Mouse (Mus musculus) forebrain, embryonic 12.5 days (tissue): Measurements from ENCODE around the gene Pax6. TPM values are rescaled to one million over a fixed set of nuclear protein-coding genes. Genes with fewer than 3 reads are reported as not detected.

Experiments used
- ATAC-seq: fragments of 200-750 bp; cut with Nextera tagmentation; 2 replicates; pipeline ENCODE4 v1.8.0; 2017; ENCODE audit warnings: moderate TSS enrichment; ENCODE audit not compliant: low FRiP score
- H3K27ac ChIP-seq: fragments of 300-500 bp; sonication (generic); 2 replicates; pipeline ENCODE4 v1.5.1; 2016; ENCODE audit warnings: mild to moderate bottlenecking
- H3K27me3 ChIP-seq: fragments of 300-500 bp; sonication (generic); 2 replicates; pipeline ENCODE4 v1.6.1; 2016; ENCODE audit warnings: mild to moderate bottlenecking
- H3K36me3 ChIP-seq: fragments of 300-500 bp; sonication (generic); replicated peaks from 2 replicates; pipeline ENCODE4 v1.6.1; 2016; ENCODE audit warnings: mild to moderate bottlenecking
- H3K4me1 ChIP-seq: fragments of 300-500 bp; sonication (generic); 2 replicates; pipeline ENCODE4 v1.6.1; 2016
- H3K4me2 ChIP-seq: fragments of 300-500 bp; sonication (generic); 2 replicates; pipeline ENCODE4 v1.6.1; 2016; ENCODE audit warnings: mild to moderate bottlenecking, moderate library complexity
- H3K4me3 ChIP-seq: fragments of 300-500 bp; sonication (generic); replicated peaks from 2 replicates; pipeline ENCODE4 v1.5.1; 2016; ENCODE audit warnings: mild to moderate bottlenecking
- H3K9ac ChIP-seq: fragments of 300-500 bp; sonication (generic); 2 replicates; pipeline ENCODE4 v1.6.1; 2016; ENCODE audit warnings: mild to moderate bottlenecking
- H3K9me3 ChIP-seq: fragments of 300-500 bp; sonication (generic); 2 replicates; pipeline ENCODE4 v1.6.1; 2016
- WGBS: fragments of 180-500 bp; shearing (Covaris S2); methylation state at CpG from one replicate; pipeline ENCODE4 v1.1.7; 2016; 5-methylcytosine and 5-hydroxymethylcytosine counted together
- polyA plus RNA-seq: library from polyadenylated mRNA; unstranded; fragments of >200 nt; fragmentation: Nextera tagmentation; extraction: Ambion mirVana; gene quantifications from 2 replicates; pipeline ENCODE4 v1.2.1, GENCODE M21; 2016

Pax6 gene
- polyA plus RNA-seq, 1 experiment from 2014 or later, result 111 TPM

- Histone ChIP-seq H3K9ac (peak overlapping the region; percentile 97), H3K27me3 (peaks cover 62% of the 10 kb centered on the region), H3K27ac (peak overlapping the region; percentile 96), H3K4me1 (peaks cover 60% of the 10 kb centered on the region), H3K4me3 (peak overlapping the region; percentile 80), H3K4me2 (peak overlapping the region; percentile 73), H3K9me3 (no peaks in the 10 kb centered on the region), H3K36me3 (no peaks in the 10 kb centered on the region)
- WGBS, result 4% methylated on average over 10 of the region's 10 CpGs
- ATAC-seq, result no peak
Measured at GRCm38 (mm10) chr2:105673631-105674060, 4.9 kb downstream of the Pax6 start.

- whole genome bisulfite sequencing, result under 1% methylated on average over 36 of the region's 36 CpGs
- no peak; the same call in 1 of the 2 replicates for ATAC-seq
- Histone ChIP-seq H3K9ac (peak overlapping the region; percentile 97), H3K4me3 (peak overlapping the region; percentile 80), H3K27me3 (peaks cover 62% of the 10 kb centered on the region), H3K36me3 (no peaks in the 10 kb centered on the region), H3K9me3 (no peaks in the 10 kb centered on the region), H3K27ac (peak overlapping the region; percentile 96), H3K4me2 (peak overlapping the region; percentile 73), H3K4me1 (peaks cover 60% of the 10 kb centered on the region)
Measured at GRCm38 (mm10) chr2:105674061-105674874, 5.6 kb downstream of the Pax6 start.

- Histone ChIP-seq H3K4me2 (peak overlapping the region; percentile 73), H3K9ac (peak overlapping the region; percentile 97), H3K9me3 (no peaks in the 10 kb centered on the region), H3K27ac (peak overlapping the region; percentile 96), H3K4me1 (peaks cover 57% of the 10 kb centered on the region), H3K36me3 (no peaks in the 10 kb centered on the region), H3K27me3 (peaks cover 61% of the 10 kb centered on the region), H3K4me3 (peak overlapping the region; percentile 80)
- WGBS, result under 1% methylated on average over 49 of the region's 49 CpGs
- peak; percentile 87 for ATAC-seq
Measured at GRCm38 (mm10) chr2:105674875-105675729, 6.4 kb downstream of the Pax6 start.

- peak overlapping the region; percentile 97 for H3K9ac ChIP-seq
- no peaks in the 10 kb centered on the region for H3K9me3 ChIP-seq
- peaks cover 63% of the 10 kb centered on the region for H3K27me3 ChIP-seq
- peak overlapping the region; percentile 80 for H3K4me3 ChIP-seq
- WGBS, result 0% methylated on average over 11 of the region's 11 CpGs
- H3K36me3 ChIP-seq, result no peaks in the 10 kb centered on the region
- H3K27ac ChIP-seq, result peak overlapping the region; percentile 96
- H3K4me2 ChIP-seq, result peak overlapping the region; percentile 73
- ATAC-seq, result no peak
- H3K4me1 ChIP-seq, result peaks cover 56% of the 10 kb centered on the region
Measured at GRCm38 (mm10) chr2:105675730-105676079, 7.0 kb downstream of the Pax6 start.

GRCm38 (mm10) chr2:105676080-105676908 is 7.6 kb downstream of the Pax6 start:
- Histone ChIP-seq H3K27me3 (peaks cover 63% of the 10 kb centered on the region), H3K27ac (peak overlapping the region; percentile 96), H3K9ac (peak overlapping the region; percentile 97), H3K36me3 (no peaks in the 10 kb centered on the region), H3K4me1 (peaks cover 62% of the 10 kb centered on the region), H3K9me3 (no peaks in the 10 kb centered on the region), H3K4me3 (peak overlapping the region; percentile 80), H3K4me2 (peak overlapping the region; percentile 73)
- WGBS, result under 1% methylated on average over 77 of the region's 77 CpGs
- ATAC-seq, result no peak

- WGBS, result 0% methylated on average over 11 of the region's 11 CpGs
- Histone ChIP-seq H3K9ac (peak overlapping the region; percentile 97), H3K27ac (peak overlapping the region; percentile 96), H3K4me1 (peaks cover 62% of the 10 kb centered on the region), H3K9me3 (no peaks in the 10 kb centered on the region), H3K36me3 (no peaks in the 10 kb centered on the region), H3K4me2 (peak overlapping the region; percentile 73), H3K27me3 (peaks cover 59% of the 10 kb centered on the region), H3K4me3 (peak overlapping the region; percentile 80)
- ATAC-seq, result no peak
Measured at GRCm38 (mm10) chr2:105676909-105677433, 8.3 kb downstream of the Pax6 start.

- H3K27ac ChIP-seq, result peak overlapping the region; percentile 96
- H3K36me3 ChIP-seq, result no peaks in the 10 kb centered on the region
- H3K9ac ChIP-seq, result peak overlapping the region; percentile 97
- H3K4me2 ChIP-seq, result peak overlapping the region; percentile 73
- ATAC-seq, result no peak
- WGBS, result under 1% methylated on average over 11 of the region's 11 CpGs
- peak overlapping the region; percentile 80 for H3K4me3 ChIP-seq
- peaks cover 65% of the 10 kb centered on the region for H3K4me1 ChIP-seq
- no peaks in the 10 kb centered on the region for H3K9me3 ChIP-seq
- peaks cover 63% of the 10 kb centered on the region for H3K27me3 ChIP-seq
Measured at GRCm38 (mm10) chr2:105677434-105678105, 8.9 kb downstream of the Pax6 start.

GRCm38 (mm10) chr2:105678306-105678705 is 9.6 kb downstream of the Pax6 start:
- WGBS, result 3% methylated on average over 4 of the region's 4 CpGs
- H3K4me3 ChIP-seq, result peak overlapping the region; percentile 80
- ATAC-seq, result no peak
- peaks cover 70% of the 10 kb centered on the region for H3K4me1 ChIP-seq
- H3K27me3 ChIP-seq, result peaks cover 63% of the 10 kb centered on the region
- H3K9me3 ChIP-seq, result no peaks in the 10 kb centered on the region
- H3K9ac ChIP-seq, result peak overlapping the region; percentile 97
- peak overlapping the region; percentile 73 for H3K4me2 ChIP-seq
- no peaks in the 10 kb centered on the region for H3K36me3 ChIP-seq
- peak overlapping the region; percentile 96 for H3K27ac ChIP-seq

- no peak for ATAC-seq
- 3% methylated on average over 7 of the region's 7 CpGs for WGBS
Measured at GRCm38 (mm10) chr2:105678880-105679321, 10.2 kb downstream of the Pax6 start.

GRCm38 (mm10) chr2:105679331-105679730 is 10.6 kb downstream of the Pax6 start:
- Histone ChIP-seq H3K9ac (peak overlapping the region; percentile 73), H3K9me3 (no peaks in the 10 kb centered on the region), H3K27me3 (peaks cover 58% of the 10 kb centered on the region), H3K4me3 (peak overlapping the region; percentile 80), H3K4me1 (peaks cover 66% of the 10 kb centered on the region), H3K27ac (peak overlapping the region; percentile 96), H3K36me3 (0 out of 2 replicates have a peak, but pooled peaks cover 4% of the 10 kb centered on the region), H3K4me2 (peak overlapping the region; percentile 73)
- 0% methylated on average over 2 of the region's 2 CpGs for WGBS
- ATAC-seq, result no peak

More at GRCm38 (mm10) chr2:105678880-105679321, 10.2 kb downstream of the Pax6 start:
- Histone ChIP-seq H3K36me3 (0 out of 2 replicates have a peak, but pooled peaks cover under 1% of the 10 kb centered on the region), H3K9ac (peak overlapping the region; percentile 73), H3K27ac (peak overlapping the region; percentile 96), H3K4me2 (peak overlapping the region; percentile 73), H3K9me3 (no peaks in the 10 kb centered on the region), H3K27me3 (peaks cover 61% of the 10 kb centered on the region), H3K4me3 (peak overlapping the region; percentile 80), H3K4me1 (peaks cover 67% of the 10 kb centered on the region)
